ENCODE assay signal across 9 mouse cellular contexts in genomic region chr9:96962714-96963113, GRCm38 (mm10). TPM values are rescaled to one million over a fixed set of nuclear protein-coding genes. Genes with fewer than 3 reads are reported as not detected.
DNase-seq lines count a peak whose midpoint lies in the region; ATAC-seq and TF ChIP-seq lines count a peak whose summit lies in the region.
"Had no signal": no experiment of that assay in that cellular context is flagged by ENCODE, and none has a peak within 500 bp of the region (broad histone marks: within the 10 kb centered on the region; RNA-seq: fewer than 3 reads in every experiment).

No protein-coding gene starts in this region.

- intact Hi-C loops in heart, postnatal 36 days (cut with DNase I): loop anchor here (5.0 kb wide), 1 partner anchor 200 kb away; no protein-coding TSS in a partner anchor

- H3K4me3 ChIP-seq in heart, embryonic 14.5 days (ENCODE audit: control insufficient read depth in 1 of 2, insufficient read depth in 1 of 2, low read depth in 1 of 2, low read length in 2 of 2): no peak overlapping the region
- no peak overlapping the region for H3K4me3 ChIP-seq in kidney, postnatal 0 days (replicated peaks; ENCODE audit: low read depth, low read length)
- H3K4me3 ChIP-seq in embryonic facial prominence, embryonic 11.5 days (ENCODE audit: low read depth, low read length): no peak overlapping the region
- H3K4me3 ChIP-seq in limb, embryonic 11.5 days (ENCODE audit: low read depth, low read length): no peak overlapping the region
- H3K4me3 ChIP-seq: left cerebral cortex, adult 2 months had no signal

- no peaks in the 10 kb centered on the region for H3K27me3 ChIP-seq in heart, embryonic 14.5 days (ENCODE audit: control insufficient read depth, insufficient read depth, low read length)
- H3K27me3 ChIP-seq in kidney, postnatal 0 days (ENCODE audit: insufficient read depth, low read length): no peaks in the 10 kb centered on the region
- no peaks in the 10 kb centered on the region for H3K27me3 ChIP-seq in embryonic facial prominence, embryonic 11.5 days (ENCODE audit: control insufficient read depth, insufficient read depth, low read length)
- H3K27me3 ChIP-seq in limb, embryonic 11.5 days (ENCODE audit: control insufficient read depth, insufficient read depth, low read length): no peaks in the 10 kb centered on the region

- H3K4me1 ChIP-seq in heart, embryonic 14.5 days (ENCODE audit: control insufficient read depth in 2 of 2, insufficient read depth in 2 of 2, low read length in 2 of 2): peaks cover 44 to 49% of the 10 kb centered on the region in 2 experiments
- peaks cover 47% of the 10 kb centered on the region for H3K4me1 ChIP-seq in kidney, postnatal 0 days (replicated peaks; ENCODE audit: insufficient read depth, low read length)
- H3K4me1 ChIP-seq in embryonic facial prominence, embryonic 11.5 days (ENCODE audit: control insufficient read depth, insufficient read depth, low read length): peaks cover 7% of the 10 kb centered on the region
- H3K4me1 ChIP-seq in limb, embryonic 11.5 days (ENCODE audit: control insufficient read depth, insufficient read depth, low read length): peaks cover 32% of the 10 kb centered on the region

- no peak for TF ChIP-seq CTCF in kidney, postnatal 0 days (IDR thresholded peaks at IDR 0.05; ENCODE audit: low read depth)

- H3K4me2 ChIP-seq in heart, embryonic 14.5 days (ENCODE audit: low read length): no peak overlapping the region
- H3K4me2 ChIP-seq in kidney, postnatal 0 days (ENCODE audit: low read length): no peak overlapping the region
- H3K4me2 ChIP-seq in embryonic facial prominence, embryonic 11.5 days (ENCODE audit: low read depth, low read length): no peak overlapping the region; the same call in 1 of the 2 replicates
- peak overlapping the region; percentile 5; the same call in 1 of the 2 replicates for H3K4me2 ChIP-seq in limb, embryonic 11.5 days (ENCODE audit: low read depth, severe bottlenecking)

- ATAC-seq in heart, embryonic 14.5 days (ENCODE audit: insufficient number of reproducible peaks, insufficient read depth, low FRiP score, low read depth): no peak; the same call in 1 of the 2 replicates
- no peak for ATAC-seq in kidney, postnatal 0 days (replicated peaks; ENCODE audit: low FRiP score, low read depth)
- ATAC-seq in embryonic facial prominence, embryonic 11.5 days (replicated peaks; ENCODE audit: insufficient number of reproducible peaks, low FRiP score, low TSS enrichment, low read depth): no peak
- ATAC-seq in limb, embryonic 11.5 days (ENCODE audit: insufficient number of reproducible peaks, low FRiP score, low TSS enrichment, low read depth): peak; percentile 49

- no peak for DNase-seq in heart, postnatal 36 days
- DNase-seq in kidney, postnatal 0 days (ENCODE audit: low spot score): no peak
- DNase-seq in kidney, postnatal 10 days: no peak
- DNase-seq in embryonic facial prominence, embryonic 11.5 days (ENCODE audit: low spot score): peak; percentile 39
- peak; percentile 62 for DNase-seq in limb, embryonic 11.5 days (ENCODE audit: low spot score)
- DNase-seq in cerebellum, postnatal 25 days: no peak
- DNase-seq in frontal cortex, postnatal 10 days (ENCODE audit: low spot score in 2 of 2): no peak

- H3K9me3 ChIP-seq in heart, embryonic 14.5 days (ENCODE audit: control insufficient read depth, low read length): no peaks in the 10 kb centered on the region
- no peaks in the 10 kb centered on the region for H3K9me3 ChIP-seq in kidney, postnatal 0 days (replicated peaks; ENCODE audit: low read length)
- no peaks in the 10 kb centered on the region for H3K9me3 ChIP-seq in embryonic facial prominence, embryonic 11.5 days (replicated peaks; ENCODE audit: control insufficient read depth, low read length)
- H3K9me3 ChIP-seq in limb, embryonic 11.5 days (ENCODE audit: control insufficient read depth, low read length): no peaks in the 10 kb centered on the region

- 53% methylated on average over 8 of the region's 8 CpGs for WGBS in heart, embryonic 14.5 days
- 42% methylated on average over 8 of the region's 8 CpGs for WGBS in kidney, postnatal 0 days
- WGBS in embryonic facial prominence, embryonic 11.5 days: 32% methylated on average over 8 of the region's 8 CpGs
- 16% methylated on average over 8 of the region's 8 CpGs for WGBS in limb, embryonic 11.5 days

- H3K9ac ChIP-seq in heart, embryonic 14.5 days (ENCODE audit: low read length): no peak overlapping the region; the same call in 1 of the 2 replicates
- 0 out of 2 replicates have a peak overlapping the region, but pooled peaks have one; percentile 8 for H3K9ac ChIP-seq in kidney, postnatal 0 days (ENCODE audit: low read depth, low read length)
- H3K9ac ChIP-seq in embryonic facial prominence, embryonic 11.5 days (replicated peaks; ENCODE audit: low read length): no peak overlapping the region
- H3K9ac ChIP-seq in limb, embryonic 11.5 days (ENCODE audit: low read length): 0 out of 2 replicates have a peak overlapping the region, but pooled peaks have one; percentile 35

- no peaks in the 10 kb centered on the region for H3K36me3 ChIP-seq in heart, embryonic 14.5 days (ENCODE audit: control insufficient read depth, insufficient read depth, low read length)
- no peaks in the 10 kb centered on the region for H3K36me3 ChIP-seq in kidney, postnatal 0 days (ENCODE audit: insufficient read depth, low read length)
- H3K36me3 ChIP-seq in embryonic facial prominence, embryonic 11.5 days (replicated peaks; ENCODE audit: control insufficient read depth, insufficient read depth, low read depth, low read length): no peaks in the 10 kb centered on the region
- H3K36me3 ChIP-seq in limb, embryonic 11.5 days (ENCODE audit: control insufficient read depth, insufficient read depth, low read length): no peaks in the 10 kb centered on the region

- peak overlapping the region; percentile 50 to 76 for H3K27ac ChIP-seq in heart, embryonic 14.5 days (replicated peaks in 1 of 2; ENCODE audit: control insufficient read depth in 1 of 2, insufficient read depth in 1 of 2, low read depth in 2 of 2, low read length in 2 of 2)
- H3K27ac ChIP-seq in kidney, postnatal 0 days: peak overlapping the region; percentile 74
- H3K27ac ChIP-seq in embryonic facial prominence, embryonic 11.5 days (replicated peaks; ENCODE audit: low read depth, low read length): no peak overlapping the region
- H3K27ac ChIP-seq in limb, embryonic 11.5 days (replicated peaks; ENCODE audit: low read depth, low read length): peak overlapping the region; percentile 96
- H3K27ac ChIP-seq: left cerebral cortex, adult 2 months had no signal

RNA-seq across cellular contexts. Expression of gene Spsb4, which starts 55.9 kb away (rescaled TPM):
- polyA plus RNA-seq in heart, embryonic 14.5 days (2014; fragmentation: Nextera tagmentation; extraction: Ambion mirVana): 41.9 and 46.3 TPM in 2 replicates
- 1 to 10 TPM; 5.1 to 6.1 TPM for total RNA-seq in heart, postnatal 36 days (2021)
- 55.3 and 61.7 TPM in 2 replicates for polyA plus RNA-seq in kidney, postnatal 0 days (2015; fragmentation: Nextera tagmentation; extraction: Ambion mirVana)
- 39.7 TPM in 2 replicates for polyA plus RNA-seq in embryonic facial prominence, embryonic 11.5 days (2014; fragmentation: Nextera tagmentation; extraction: Ambion mirVana)
- polyA plus RNA-seq in limb, embryonic 11.5 days (2014; fragmentation: Nextera tagmentation; extraction: Ambion mirVana): 44.5 and 45.8 TPM in 2 replicates

Comparison
In these comparisons a context has a peak if more than half of its experiments do, and no peak if none do; other contexts are left out.
1. H3K9ac ChIP-seq: peak in kidney, postnatal 0 days (single experiment) and limb, embryonic 11.5 days (single experiment); none in heart, embryonic 14.5 days (single experiment) and embryonic facial prominence, embryonic 11.5 days (single experiment).
2. DNase-seq: peak in embryonic facial prominence, embryonic 11.5 days (single experiment) and limb, embryonic 11.5 days (single experiment); none in heart, postnatal 36 days (0 of 2), kidney, postnatal 0 days (single experiment), kidney, postnatal 10 days (single experiment), cerebellum, postnatal 25 days (0 of 2) and frontal cortex, postnatal 10 days (0 of 2).